Mouse (Mus musculus): ENCODE measurements around the gene Fbxl18.

GRCm38 (mm10) chr5:142874791-142875512 is 20.3 kb downstream of the Fbxl18 start:
- TF ChIP-seq POLR2A (IDR thresholded peaks at IDR 0.05; ENCODE audit: borderline replicate concordance, extremely low read depth, insufficient read depth, insufficient read length, poor library complexity, severe bottlenecking) (no peak), CTCF (IDR thresholded peaks at IDR 0.05; ENCODE audit: borderline replicate concordance, extremely low read depth, insufficient read depth, insufficient read length) (no peak)
